In genomic region chr10:99573997-99574396, GRCm38 (mm10) we compare ENCODE assay signal across 21 mouse cellular contexts.
DNase-seq lines count a peak whose midpoint lies in the region; ATAC-seq and TF ChIP-seq lines count a peak whose summit lies in the region.
"Had no signal": no experiment of that assay in that cellular context is flagged by ENCODE, and none has a peak within 500 bp of the region (broad histone marks: within the 10 kb centered on the region; RNA-seq: fewer than 3 reads in every experiment).

No protein-coding gene starts in this region.

- no peak overlapping the region for H3K4me3 ChIP-seq in gastrocnemius, adult 2 months
- H3K4me3 ChIP-seq in layer of hippocampus, adult 2 months = no peak overlapping the region
- no peak overlapping the region for H3K4me3 ChIP-seq in C2C12 (ENCODE audit: insufficient read depth, poor library complexity, severe bottlenecking)
- H3K4me3 ChIP-seq: forebrain, embryonic 10.5 days; limb, embryonic 15.5 days; midbrain, embryonic 10.5 days had no signal

- H3K79me2 ChIP-seq in C2C12 (ENCODE audit: control insufficient read depth, insufficient read depth) = no peaks in the 10 kb centered on the region

- no peaks in the 10 kb centered on the region for H3K36me3 ChIP-seq in C2C12 (ENCODE audit: control insufficient read depth, insufficient read depth)
- H3K36me3 ChIP-seq: forebrain, embryonic 10.5 days; limb, embryonic 15.5 days; midbrain, embryonic 10.5 days had no signal

- intact Hi-C loops in gastrocnemius, adult 2 months (cut with DNase I) = loop anchor here (10.0 kb wide), 2 partner anchors 109 to 379 kb away; no protein-coding TSS in a partner anchor
- intact Hi-C loops in gastrocnemius, postnatal 14 days (cut with DNase I; ENCODE audit: low total_unique reads) = no loop called here

- WGBS in large intestine, adult 2 months = 21% methylated on average over 14 of the region's 14 CpGs

- H3K27me3 ChIP-seq in C2C12 (ENCODE audit: control insufficient read depth, insufficient read depth, insufficient read length) = no peaks in the 10 kb centered on the region
- H3K27me3 ChIP-seq: CH12.LX had no signal

- no peaks in the 10 kb centered on the region for H3K79me3 ChIP-seq in C2C12 (ENCODE audit: low read depth)

- TF ChIP-seq CTCF in gastrocnemius, adult 2 months (IDR thresholded peaks at IDR 0.05) = no peak
- no peak for TF ChIP-seq CTCF in layer of hippocampus, adult 2 months (conservative IDR thresholded peaks at IDR 0.05)
- TF ChIP-seq CTCF in C2C12 (IDR thresholded peaks at IDR 0.05; ENCODE audit: control insufficient read depth, insufficient read depth, insufficient read length) = no peak

- no peak for ATAC-seq in megakaryocyte, adult 5-6 weeks (ENCODE audit: poor library complexity, severe bottlenecking)
- ATAC-seq: forebrain, postnatal 0 days had no signal

- H3ac ChIP-seq in C2C12 (ENCODE audit: control insufficient read depth, insufficient read length, low read depth) = no peak overlapping the region

- 0 out of 2 replicates have a peak overlapping the region, but pooled peaks have one; percentile 1 for H3K27ac ChIP-seq in gastrocnemius, adult 2 months
- peak overlapping the region; percentile 21; the same call in 1 of the 2 replicates for H3K27ac ChIP-seq in layer of hippocampus, adult 2 months
- H3K27ac ChIP-seq: forebrain, embryonic 10.5 days; limb, embryonic 15.5 days; midbrain, embryonic 10.5 days; stomach, postnatal 0 days had no signal

- peak; percentile 38 for DNase-seq in gastrocnemius, adult 2 months
- DNase-seq in gastrocnemius, postnatal 14 days = no peak
- no peak for DNase-seq in layer of hippocampus, adult 2 months (ENCODE audit: low spot score in 2 of 2)
- no peak for DNase-seq in layer of hippocampus, adult 8-10 months (ENCODE audit: low spot score in 2 of 2)
- peak; percentile 38 for DNase-seq in large intestine, adult 2 months (ENCODE audit: low read depth, low spot score)
- no peak for DNase-seq in kidney, postnatal 14 days
- DNase-seq: cerebellum, adult 18-20 months; cerebellum, postnatal 25 days; forebrain, postnatal 0 days; heart, postnatal 4 days; layer of hippocampus, postnatal 36 days; lung, postnatal 4 days; retina, postnatal 1 day; thymus, postnatal 14 days had no signal

TF ChIP-seq in C2C12, 6 proteins besides CTCF, POLR2A, EP300 and RAD21:
- TF ChIP-seq MYOG (IDR thresholded peaks at IDR 0.05; ENCODE audit: control insufficient read depth, extremely low read depth, insufficient read length) (no peak), CEBPB (IDR thresholded peaks at IDR 0.05; ENCODE audit: low read depth) (peak; percentile 49), MYOD1 (IDR thresholded peaks at IDR 0.05; ENCODE audit: control insufficient read depth, insufficient read length, low read depth) (no peak), FOSL1 (IDR thresholded peaks at IDR 0.05; ENCODE audit: insufficient read depth, low read length, poor library complexity, severe bottlenecking) (no peak), USF1 (IDR thresholded peaks at IDR 0.05; ENCODE audit: low read depth) (no peak), MAX (IDR thresholded peaks at IDR 0.05) (no peak)

Comparison
In these comparisons a context has a peak if more than half of its experiments do, and no peak if none do; other contexts are left out.
1. DNase-seq: peak in gastrocnemius, adult 2 months (single experiment) and large intestine, adult 2 months (single experiment); none in gastrocnemius, postnatal 14 days (single experiment), layer of hippocampus, adult 2 months (0 of 2), layer of hippocampus, adult 8-10 months (0 of 2) and kidney, postnatal 14 days (single experiment).